ENCODE assay signal across 8 mouse cellular contexts in the genomic region with DNA sequence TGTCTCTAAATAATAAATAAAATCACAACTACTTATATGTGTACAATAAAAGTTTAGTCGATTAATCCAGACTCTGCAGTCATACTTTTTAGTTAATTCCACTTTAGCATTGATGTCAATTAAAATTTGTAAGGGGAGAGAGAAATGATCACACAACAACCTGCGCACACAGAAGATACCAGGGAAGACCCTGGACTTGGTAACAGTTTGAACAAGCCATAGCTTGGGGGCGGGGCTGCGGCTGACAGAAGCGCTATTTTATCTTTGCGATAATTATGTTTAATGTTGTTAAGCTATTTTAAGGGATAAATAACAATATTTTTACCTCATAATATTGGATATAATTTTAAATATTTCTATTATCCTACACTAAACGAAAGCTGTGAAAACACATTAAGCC. TPM values are rescaled to one million over a fixed set of nuclear protein-coding genes. Genes with fewer than 3 reads are reported as not detected.
DNase-seq lines count a peak whose midpoint lies in the region; ATAC-seq and TF ChIP-seq lines count a peak whose summit lies in the region.

No protein-coding gene starts in this region.

- DNase-seq in lung, embryonic 14.5 days, result no peak
- no peak for DNase-seq in lung, postnatal 14 days
- no peak for DNase-seq in thymus, postnatal 25 days
- no peak for DNase-seq in frontal cortex, postnatal 25 days (ENCODE audit: low spot score in 2 of 2)
- no peak for DNase-seq in kidney, postnatal 14 days

- peak overlapping the region; percentile 76 for H3K4me3 ChIP-seq in lung, embryonic 14.5 days (ENCODE audit: low read depth, low read length)
- H3K4me3 ChIP-seq in limb, embryonic 13.5 days, result peak overlapping the region; percentile 74
- peak overlapping the region; percentile 79 for H3K4me3 ChIP-seq in olfactory bulb, adult 2 months (ENCODE audit: insufficient read depth, low read depth, low read length)

- H3K4me1 ChIP-seq in lung, embryonic 14.5 days (ENCODE audit: insufficient read depth), result peaks cover 7% of the 10 kb centered on the region; the same call in 1 of the 2 replicates
- H3K4me1 ChIP-seq in limb, embryonic 13.5 days, result peaks cover 14% of the 10 kb centered on the region
- H3K4me1 ChIP-seq in olfactory bulb, adult 2 months (ENCODE audit: control insufficient read depth, insufficient read depth, low read length), result peaks cover 13% of the 10 kb centered on the region

- no peak for TF ChIP-seq POLR2A in olfactory bulb, adult 2 months (IDR thresholded peaks at IDR 0.05; ENCODE audit: insufficient read depth, low read depth, low read length)

- ATAC-seq in lung, embryonic 14.5 days (ENCODE audit: insufficient read depth), result peak; percentile 33; the same call in 1 of the 2 replicates
- 0 out of 2 replicates have a peak, but pooled peaks have one; percentile 12 for ATAC-seq in erythroblast, adult 5-6 weeks (replicated peaks; ENCODE audit: low FRiP score, poor library complexity, severe bottlenecking)
- peak; percentile 20; the same call in 1 of the 2 replicates for ATAC-seq in limb, embryonic 13.5 days (ENCODE audit: low FRiP score, low read depth)

- no peak for TF ChIP-seq CTCF in lung, embryonic 14.5 days (IDR thresholded peaks at IDR 0.05; ENCODE audit: low read depth)
- TF ChIP-seq CTCF in olfactory bulb, adult 2 months (IDR thresholded peaks at IDR 0.05; ENCODE audit: insufficient read depth, low read depth, low read length), result no peak

- peak overlapping the region; percentile 70 for H3K27ac ChIP-seq in lung, embryonic 14.5 days (ENCODE audit: low read depth)
- no peak overlapping the region for H3K27ac ChIP-seq in limb, embryonic 13.5 days
- no peak overlapping the region for H3K27ac ChIP-seq in olfactory bulb, adult 2 months (ENCODE audit: insufficient read depth, low read depth, low read length)

- no peaks in the 10 kb centered on the region for H3K27me3 ChIP-seq in lung, embryonic 14.5 days (ENCODE audit: insufficient read depth, low read length)
- no peaks in the 10 kb centered on the region for H3K27me3 ChIP-seq in limb, embryonic 13.5 days

- H3K9me3 ChIP-seq in lung, embryonic 14.5 days (ENCODE audit: low read depth, low read length), result peaks cover 13% of the 10 kb centered on the region; the same call in 1 of the 2 replicates
- peaks cover 18% of the 10 kb centered on the region for H3K9me3 ChIP-seq in limb, embryonic 13.5 days

- H3K9ac ChIP-seq in lung, embryonic 14.5 days, result peak overlapping the region; percentile 44
- H3K9ac ChIP-seq in limb, embryonic 13.5 days, result 0 out of 2 replicates have a peak overlapping the region, but pooled peaks have one; percentile 8

- WGBS in lung, embryonic 14.5 days, result 17% methylated on average over 7 of the region's 7 CpGs
- 19% methylated on average over 7 of the region's 7 CpGs for WGBS in limb, embryonic 13.5 days
- WGBS in olfactory bulb, adult 2 months, result 15% methylated on average over 7 of the region's 7 CpGs

- H3K4me2 ChIP-seq in lung, embryonic 14.5 days, result peak overlapping the region; percentile 87
- peak overlapping the region; percentile 86 for H3K4me2 ChIP-seq in limb, embryonic 13.5 days (replicated peaks)

- H3K36me3 ChIP-seq in lung, embryonic 14.5 days (ENCODE audit: insufficient read depth), result peaks cover 28% of the 10 kb centered on the region
- H3K36me3 ChIP-seq in limb, embryonic 13.5 days, result peaks cover 35% of the 10 kb centered on the region

RNA-seq across cellular contexts. Expression of a gene that starts 0.4 kb away (rescaled TPM):
- polyA plus RNA-seq in lung, embryonic 14.5 days (2014; fragmentation: Nextera tagmentation; extraction: Ambion mirVana), result 36.1 and 38.0 TPM in 2 replicates
- 4.0 and 5.6 TPM in 2 replicates for total RNA-seq in erythroblast, adult 5-6 weeks (2015; ENCODE audit: low replicate concordance)
- 8.4 and 8.5 TPM in 2 replicates for total RNA-seq in erythroblast, adult 5-6 weeks (2017; ENCODE audit: low replicate concordance)
- polyA plus RNA-seq in limb, embryonic 13.5 days (2015; fragmentation: Nextera tagmentation; extraction: Ambion mirVana), result 57.9 and 60.0 TPM in 2 replicates
- polyA plus RNA-seq in olfactory bulb, adult 2 months (2012; ENCODE audit: insufficient read depth, insufficient read length, low replicate concordance, missing spikeins), result not detected in 2 replicates
